Mouse (Mus musculus): ENCODE data around the gene Zkscan6. TPM values are rescaled to one million over a fixed set of nuclear protein-coding genes. Genes with fewer than 3 reads are reported as not detected.

Gene Zkscan6
- polyA plus RNA-seq, 1 experiment = 4.2 TPM

GRCm38 (mm10) chr11:65806321-65806904 lies 562 bp upstream of the Zkscan6 start:
- peak; percentile 70 for DNase-seq (ENCODE audit: low read depth, low spot score)
- under 1% methylated on average over 20 of the region's 20 CpGs for WGBS

- WGBS = 38% methylated on average over 7 of the region's 7 CpGs
- DNase-seq (ENCODE audit: low read depth, low spot score) = no peak
Observed at GRCm38 (mm10) chr11:65807601-65808000, 626 bp downstream of the Zkscan6 start.

- WGBS = 59% methylated on average over 5 of the region's 5 CpGs
- DNase-seq (ENCODE audit: low read depth, low spot score) = no peak
Observed at GRCm38 (mm10) chr11:65812088-65812487, 5.1 kb downstream of the Zkscan6 start.

GRCm38 (mm10) chr11:65814381-65814780 lies 7.4 kb downstream of the Zkscan6 start:
- WGBS = 96% methylated on average over 9 of the region's 9 CpGs
- DNase-seq (ENCODE audit: low read depth, low spot score) = no peak

- no peak for DNase-seq (ENCODE audit: low read depth, low spot score)
- 86% methylated on average over 6 of the region's 6 CpGs for WGBS
Observed at GRCm38 (mm10) chr11:65816237-65816636, 9.3 kb downstream of the Zkscan6 start.

GRCm38 (mm10) chr11:65818193-65818592 lies 11.2 kb downstream of the Zkscan6 start:
- 20% methylated on average over 1 of the region's 1 CpGs for WGBS
- no peak for DNase-seq (ENCODE audit: low read depth, low spot score)

DNA sequence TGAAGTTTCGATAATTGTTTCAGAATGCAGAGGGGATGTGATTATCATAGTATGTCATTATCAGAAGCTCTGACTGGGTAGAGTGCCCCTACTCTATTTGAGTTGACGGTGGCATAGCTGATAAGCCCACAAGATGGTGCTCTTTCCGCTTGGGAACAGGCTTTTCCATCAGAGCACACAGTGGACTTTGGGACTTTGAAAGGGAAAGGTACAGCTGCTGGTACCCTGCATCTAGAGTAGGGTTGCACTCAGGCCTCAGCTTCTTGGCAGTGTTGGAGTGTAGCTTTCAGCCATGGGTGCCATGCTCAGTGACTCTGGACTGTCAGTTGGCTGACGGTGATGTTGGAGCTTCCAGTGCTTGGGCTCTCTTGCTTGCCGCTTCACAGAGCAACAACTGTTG lies 13.3 kb downstream of the Zkscan6 start:
- DNase-seq (ENCODE audit: low read depth, low spot score) = no peak
- 86% methylated on average over 5 of the region's 5 CpGs for WGBS

GRCm38 (mm10) chr11:65820877-65821276 lies 13.9 kb downstream of the Zkscan6 start:
- WGBS = 29% methylated on average over 7 of the region's 7 CpGs
- no peak for DNase-seq (ENCODE audit: low read depth, low spot score)

GRCm38 (mm10) chr11:65824556-65824955 lies 17.6 kb downstream of the Zkscan6 start:
- no peak for DNase-seq (ENCODE audit: low read depth, low spot score)
- 82% methylated on average over 3 of the region's 3 CpGs for WGBS

GRCm38 (mm10) chr11:65838999-65839398 lies 32.0 kb downstream of the Zkscan6 start:
- WGBS = 72% methylated on average over 8 of the region's 8 CpGs

GRCm38 (mm10) chr11:65846446-65846845 lies 39.5 kb downstream of the Zkscan6 start:
- 35% methylated on average over 5 of the region's 5 CpGs for whole genome bisulfite sequencing
- DNase-seq (ENCODE audit: low read depth, low spot score) = no peak

More at GRCm38 (mm10) chr11:65838999-65839398, 32.0 kb downstream of the Zkscan6 start:
- DNase-seq (ENCODE audit: low read depth, low spot score) = no peak

GRCm38 (mm10) chr11:65852066-65852465 lies 45.1 kb downstream of the Zkscan6 start:
- DNase-seq (ENCODE audit: low read depth, low spot score) = no peak
- 4% methylated on average over 1 of the region's 1 CpGs for WGBS

DNA sequence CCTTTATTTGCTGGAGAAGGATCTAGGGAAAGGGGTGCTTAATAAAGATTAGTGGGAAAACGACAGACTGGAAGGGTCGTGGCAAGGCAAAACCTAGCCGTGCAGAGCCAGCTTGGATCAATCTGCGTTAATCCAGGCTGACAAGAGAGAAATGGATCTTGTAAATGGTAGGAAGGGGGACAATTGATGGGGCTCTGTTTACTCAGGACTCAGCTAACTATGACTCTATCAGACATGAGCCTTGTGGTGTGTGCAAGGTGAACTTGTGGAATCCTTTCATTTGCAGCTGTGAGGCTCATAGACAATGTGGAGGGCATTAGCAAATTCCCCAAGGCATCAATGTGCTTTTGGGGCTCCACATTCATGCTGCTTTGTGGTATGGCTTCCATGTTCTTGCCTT lies 54.5 kb downstream of the Zkscan6 start:
- 30% methylated on average over 4 of the region's 4 CpGs for WGBS
- no peak for DNase-seq (ENCODE audit: low read depth, low spot score)

GRCm38 (mm10) chr11:65877146-65877775 lies 70.3 kb downstream of the Zkscan6 start:
- 78% methylated on average over 1 of the region's 1 CpGs for WGBS

More at GRCm38 (mm10) chr11:65877146-65877775, 70.3 kb downstream of the Zkscan6 start:
- no peak for DNase-seq (ENCODE audit: low read depth, low spot score)

Other genes starting within 250 kb of the Zkscan6 start
- gene Map2k4, start 18.9 kb upstream of the Zkscan6 start, polyA plus RNA-seq (2012; rRNA removed) = 17.9 and 26.6 TPM in 2 replicates